Mouse (Mus musculus): ENCODE measurements around the gene Ngly1.

DNA sequence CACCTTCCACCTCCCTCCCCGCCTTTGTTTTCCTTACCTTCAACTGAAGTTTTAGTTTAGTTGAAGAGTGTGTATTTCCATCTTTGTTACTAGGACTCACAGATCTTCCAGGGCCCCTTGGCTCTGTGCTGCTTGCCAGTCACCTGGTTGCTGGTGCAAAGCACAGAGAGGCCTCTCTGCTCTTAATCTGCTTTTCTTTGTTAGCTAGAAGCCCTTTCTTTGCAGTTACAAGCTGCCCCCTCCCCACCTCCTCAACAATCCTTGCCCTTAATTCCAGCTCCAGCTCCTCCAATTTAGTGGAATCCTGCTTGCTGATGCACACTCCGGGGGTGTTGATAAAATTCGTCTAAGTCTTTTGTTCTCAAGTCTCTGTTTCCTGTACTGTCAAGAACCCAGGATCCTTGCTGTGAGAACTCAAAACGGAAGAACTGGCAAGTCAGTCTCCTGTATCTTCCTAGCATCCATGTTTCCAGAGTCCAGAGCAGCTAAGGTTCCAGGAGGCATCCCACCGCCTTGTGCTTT, 79.9 kb downstream of the Ngly1 start:
- TF ChIP-seq MAFK (IDR thresholded peaks at IDR 0.05; ENCODE audit: insufficient read depth, low read depth, low read length) (no peak), HCFC1 (IDR thresholded peaks at IDR 0.05; ENCODE audit: borderline replicate concordance, insufficient read depth, low read length) (no peak), ZC3H11A (IDR thresholded peaks at IDR 0.05; ENCODE audit: borderline replicate concordance, low read depth, low read length) (no peak)
